Mouse (Mus musculus) liver, embryonic 14.5 days (tissue): ENCODE measurements around the gene Phlda2. TPM values are rescaled to one million over a fixed set of nuclear protein-coding genes. Genes with fewer than 3 reads are reported as not detected.
"Not testable (repeated sequence)": the region's sequence is repeated elsewhere in the genome, so short reads cannot be mapped to it uniquely, and the experiment has no call there.

ENCODE experiments used
- ATAC-seq: fragments of 200-750 bp; cut with Nextera tagmentation; 2 replicates; pipeline ENCODE4 v1.8.0; 2017; ENCODE audit warnings: moderate number of reproducible peaks, mild to moderate bottlenecking, moderate library complexity; ENCODE audit not compliant: insufficient read depth
- DNase-seq, 3 experiments: peaks; one replicate each; pipeline ENCODE4 v3.0.0-alpha.2; 2012 to 2013; ENCODE audit warnings: low read depth in 3 of 3, low spot score in 3 of 3
- H3K27ac ChIP-seq: fragments of 300-500 bp; sonication (generic); 2 replicates; pipeline ENCODE4 v1.5.1; 2014; ENCODE audit warnings: moderate library complexity, mild to moderate bottlenecking, control low read depth, inconsistent platforms
- H3K27me3 ChIP-seq: fragments of 300-500 bp; sonication (generic); 2 replicates; pipeline ENCODE4 v1.6.1; 2014; ENCODE audit warnings: mild to moderate bottlenecking, low read length, moderate library complexity; ENCODE audit not compliant: control insufficient read depth, insufficient read depth
- H3K36me3 ChIP-seq: fragments of 300-500 bp; sonication (generic); replicated peaks from 2 replicates; pipeline ENCODE4 v1.6.1; 2014; ENCODE audit warnings: low read depth; ENCODE audit not compliant: control insufficient read depth, insufficient read depth
- H3K4me1 ChIP-seq, 2 experiments: fragments of 200-500 bp in 1 of 2; fragments of 300-500 bp in 1 of 2; sonication (generic) in 1 of 2; replicated peaks; 2 replicates each; pipeline ENCODE4 v1.6.1; 2012 to 2014; ENCODE audit warnings: antibody characterized with exemption in 1 of 2, inconsistent platforms in 1 of 2, low read length in 1 of 2; ENCODE audit not compliant: control insufficient read depth in 2 of 2, insufficient read depth in 2 of 2
- H3K4me2 ChIP-seq: fragments of 300-500 bp; sonication (generic); 2 replicates; pipeline ENCODE4 v1.6.1; 2014; ENCODE audit warnings: low read depth, mild to moderate bottlenecking, control low read depth, moderate library complexity
- H3K4me3 ChIP-seq, 2 experiments: fragments of 200-500 bp in 1 of 2; fragments of 300-500 bp in 1 of 2; sonication (generic) in 1 of 2; 2 replicates each; pipeline ENCODE4 v1.5.1; 2012 to 2014; ENCODE audit warnings: low read depth in 2 of 2, low read length in 2 of 2, mild to moderate bottlenecking in 2 of 2, control low read depth in 1 of 2, inconsistent platforms in 1 of 2, moderate library complexity in 1 of 2; ENCODE audit not compliant: insufficient read depth in 1 of 2
- H3K9ac ChIP-seq: fragments of 300-500 bp; sonication (generic); replicated peaks from 2 replicates; pipeline ENCODE4 v1.6.1; 2014; ENCODE audit warnings: mild to moderate bottlenecking, control low read depth, moderate library complexity
- H3K9me3 ChIP-seq: fragments of 300-500 bp; sonication (generic); 2 replicates; pipeline ENCODE4 v1.6.1; 2016; ENCODE audit warnings: low read length, mixed read lengths; ENCODE audit not compliant: control insufficient read depth
- CTCF ChIP-seq: IDR thresholded peaks from 2 replicates; pipeline ENCODE4 v1.5.1; 2016; ENCODE audit warnings: antibody characterized with exemption, low read depth, control low read depth
- EP300 ChIP-seq: IDR thresholded peaks from 2 replicates; pipeline ENCODE4 v1.6.1; 2016; ENCODE audit warnings: antibody characterized with exemption, low read depth
- WGBS: fragments of 180-500 bp; shearing (Covaris S2); extraction: QIAGEN DNeasy Blood & Tissue Kit; methylation state at CpG from one replicate; pipeline ENCODE4 v1.1.7; 2014; ENCODE audit not compliant: insufficient replicate concordance; 5-methylcytosine and 5-hydroxymethylcytosine counted together
- polyA plus RNA-seq, 2 experiments: library from polyadenylated mRNA; depleted of rRNA in 1 of 2; stranded (reverse) in 1 of 2; unstranded in 1 of 2; fragments of >200 nt; fragmentation: Nextera tagmentation in 1 of 2; extraction: Ambion mirVana in 1 of 2; gene quantifications; 2 replicates each; pipeline versions ENCODE4 v1.2.1 to v1.2.3; 2012 to 2014

The Phlda2 gene
- polyA plus RNA-seq, 2 experiments: 18.2 to 23.2 TPM

DNA sequence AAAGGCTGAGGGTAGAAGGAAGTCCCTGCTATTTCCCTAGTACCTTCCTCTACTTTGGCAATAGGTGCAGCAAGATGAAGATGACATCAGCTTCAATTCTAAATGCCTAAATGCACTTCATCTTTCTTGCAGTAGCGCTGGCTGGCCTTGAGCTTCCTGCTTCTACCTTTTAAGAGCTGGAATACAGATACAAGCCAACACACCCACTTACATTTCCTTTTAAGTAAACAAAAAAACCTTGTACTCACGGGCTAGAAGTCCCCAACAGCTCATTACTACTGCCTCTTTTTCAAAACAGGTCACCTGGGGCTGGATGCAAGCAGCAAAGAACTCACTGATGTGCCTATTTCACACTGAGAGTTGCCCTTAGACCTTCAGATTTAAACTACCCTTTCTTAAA, 43.6 kb upstream of the Phlda2 start:
- peak overlapping the region; percentile 31 for H3K4me2 ChIP-seq
- ATAC-seq: no peak
- peaks cover 9 to 16% of the 10 kb centered on the region in 2 experiments; a peak in 3 of 4 replicates for H3K4me1 ChIP-seq
- H3K36me3 ChIP-seq: peaks cover 2% of the 10 kb centered on the region
- peak overlapping the region; percentile 18 for H3K9ac ChIP-seq
- H3K9me3 ChIP-seq: no peaks in the 10 kb centered on the region
- H3K4me3 ChIP-seq: no peak overlapping the region
- WGBS: 49% methylated on average over 2 of the region's 2 CpGs
- no peak overlapping the region for H3K27ac ChIP-seq
- TF ChIP-seq CTCF (no peak), EP300 (no peak)
- DNase-seq: no peak
- H3K27me3 ChIP-seq: no peaks in the 10 kb centered on the region

DNA sequence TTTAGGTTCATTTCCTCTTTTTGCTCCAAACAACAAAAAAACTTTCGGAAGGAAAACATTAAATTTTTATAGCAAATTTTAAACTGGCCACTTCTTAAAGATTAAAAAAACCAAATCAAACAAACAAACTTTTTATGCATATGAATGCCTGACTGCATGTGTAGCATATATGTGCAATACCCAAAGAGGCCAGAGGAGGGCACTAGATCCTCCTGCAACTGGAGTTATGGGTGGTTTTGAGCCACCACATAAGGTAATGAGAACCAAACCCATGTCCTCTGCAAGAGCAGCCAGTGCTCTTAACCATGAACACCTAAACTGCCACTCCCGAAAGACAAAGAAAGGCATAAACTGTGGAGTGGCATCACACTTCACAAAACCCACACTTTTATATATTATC, 41.4 kb upstream of the Phlda2 start:
- DNase-seq: no peak

DNA sequence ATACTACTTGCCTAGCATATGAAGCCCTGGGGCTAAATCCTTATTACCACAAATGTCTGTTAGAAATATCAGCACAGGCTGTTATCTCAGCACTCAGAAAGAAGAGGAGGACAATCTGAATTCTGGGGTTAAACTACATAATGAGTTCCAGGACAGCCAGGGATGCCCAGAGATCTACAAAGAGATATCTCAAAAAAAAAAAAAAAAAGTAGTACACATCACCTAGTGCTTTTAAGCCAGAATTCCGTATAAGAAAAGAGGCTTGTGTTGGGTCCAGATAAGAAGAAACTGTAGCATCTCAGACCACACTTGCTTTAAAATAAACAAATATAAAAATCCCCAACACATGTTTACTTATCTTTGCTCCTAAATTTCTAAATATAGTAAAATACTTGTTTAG, 35.7 kb upstream of the Phlda2 start:
- Histone ChIP-seq H3K4me1 (peaks cover 11 to 25% of the 10 kb centered on the region in 2 experiments), H3K27me3 (no peaks in the 10 kb centered on the region), H3K4me2 (no peak overlapping the region), H3K9me3 (no peaks in the 10 kb centered on the region), H3K36me3 (peaks cover 50% of the 10 kb centered on the region), H3K4me3 (no peak overlapping the region), H3K9ac (no peak overlapping the region), H3K27ac (no peak overlapping the region)
- DNase-seq (no peak), ATAC-seq (no peak)
- TF ChIP-seq CTCF (no peak), EP300 (no peak)
- 17% methylated on average over 1 of the region's 1 CpGs for WGBS

More for the DNA sequence above, 41.4 kb upstream of the Phlda2 start:
- Histone ChIP-seq H3K4me1 (peaks cover 4 to 10% of the 10 kb centered on the region in 2 experiments; a peak in 3 of 4 replicates), H3K4me3 (no peak overlapping the region), H3K27me3 (no peaks in the 10 kb centered on the region), H3K9me3 (no peaks in the 10 kb centered on the region), H3K4me2 (no peak overlapping the region), H3K36me3 (peaks cover 6% of the 10 kb centered on the region), H3K27ac (no peak overlapping the region), H3K9ac (no peak overlapping the region)
- ATAC-seq: no peak
- WGBS: 77% methylated on average over 2 of the region's 2 CpGs
- TF ChIP-seq CTCF (peak; percentile 77), EP300 (no peak)

DNA sequence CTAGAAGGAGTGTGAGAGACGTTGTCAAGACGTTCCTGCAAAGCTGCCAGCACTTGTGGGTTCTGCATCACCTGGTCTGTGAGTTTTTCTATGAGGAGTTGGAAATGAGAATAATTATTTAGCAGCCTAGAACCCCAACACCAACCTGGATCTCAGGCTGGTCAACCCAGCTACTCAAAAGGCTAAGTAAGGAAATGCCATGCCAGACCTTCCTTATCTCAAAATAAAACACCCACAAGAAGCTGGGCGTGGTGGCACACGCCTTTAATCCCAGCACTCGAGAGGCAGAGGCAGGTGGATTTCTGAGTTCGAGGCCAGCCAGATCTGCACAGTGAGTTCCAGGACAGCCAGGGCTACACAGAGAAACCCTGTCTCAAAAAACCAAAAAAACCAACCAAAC, 35.3 kb upstream of the Phlda2 start:
- peaks cover 52% of the 10 kb centered on the region for H3K36me3 ChIP-seq
- ATAC-seq (peak; percentile 24; the same call in 1 of the 2 replicates), DNase-seq (peak in 2 of 3 experiments; percentile 37 to 49)
- WGBS: 39% methylated on average over 6 of the region's 6 CpGs
- not testable (repeated sequence) for H3K9me3 ChIP-seq, H3K27ac ChIP-seq, H3K4me3 ChIP-seq, H3K9ac ChIP-seq, H3K4me2 ChIP-seq, H3K27me3 ChIP-seq
- peak; percentile 7; the same call in 1 of the 2 replicates for TF ChIP-seq EP300
- peaks cover 16 to 27% of the 10 kb centered on the region in 2 experiments for H3K4me1 ChIP-seq

DNA sequence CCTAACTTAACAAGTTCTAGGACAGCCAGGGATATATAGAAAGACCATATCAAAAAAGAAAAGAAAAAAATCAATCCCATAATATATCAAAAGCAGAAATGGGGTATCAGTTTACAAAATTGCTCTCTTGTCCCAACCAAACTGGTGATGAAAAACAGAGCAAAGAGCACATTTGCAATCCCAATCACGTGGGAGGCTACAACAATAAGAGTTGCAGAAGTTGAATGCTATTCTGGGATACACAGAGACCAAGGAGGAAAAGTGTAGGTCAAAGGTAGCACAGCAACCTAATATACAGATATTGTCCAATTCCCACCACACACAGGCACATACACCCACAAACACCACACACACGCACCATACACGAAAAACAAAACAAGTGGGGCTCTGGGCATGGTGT, 33.3 kb upstream of the Phlda2 start:
- 82% methylated on average over 3 of the region's 3 CpGs for WGBS
- TF ChIP-seq EP300 (no peak), CTCF (no peak)
- Histone ChIP-seq H3K36me3 (peaks cover 66% of the 10 kb centered on the region), H3K4me2 (no peak overlapping the region), H3K9me3 (no peaks in the 10 kb centered on the region), H3K9ac (no peak overlapping the region), H3K27me3 (no peaks in the 10 kb centered on the region), H3K4me1 (peaks cover 23 to 28% of the 10 kb centered on the region in 2 experiments), H3K4me3 (no peak overlapping the region), H3K27ac (no peak overlapping the region)
- DNase-seq (no peak), ATAC-seq (no peak)
